Mouse (Mus musculus) left cerebral cortex, postnatal 14 days (tissue): ENCODE measurements around the gene Magi1. TPM values are rescaled to one million over a fixed set of nuclear protein-coding genes. Genes with fewer than 3 reads are reported as not detected.

ENCODE experiments used
- DNase-seq, 2 experiments: peaks; one replicate each; pipeline ENCODE4 v3.0.0; 2021 to 2022; ENCODE audit warnings: low spot score in 2 of 2, mixed read lengths in 1 of 2
- intact Hi-C: fragments of 180-260 bp; cut with DNase I; formaldehyde crosslinking; loops from one replicate; pipeline ENCODE4 v1.15.1; 2025
- total RNA-seq, 2 experiments: library from RNA; stranded (reverse); gene quantifications; 2 replicates each; pipeline ENCODE4 v1.2.3; 2021

Gene Magi1
- total RNA-seq, 2 experiments from 2014 or later, result 80.0 to 80.2 TPM

DNA sequence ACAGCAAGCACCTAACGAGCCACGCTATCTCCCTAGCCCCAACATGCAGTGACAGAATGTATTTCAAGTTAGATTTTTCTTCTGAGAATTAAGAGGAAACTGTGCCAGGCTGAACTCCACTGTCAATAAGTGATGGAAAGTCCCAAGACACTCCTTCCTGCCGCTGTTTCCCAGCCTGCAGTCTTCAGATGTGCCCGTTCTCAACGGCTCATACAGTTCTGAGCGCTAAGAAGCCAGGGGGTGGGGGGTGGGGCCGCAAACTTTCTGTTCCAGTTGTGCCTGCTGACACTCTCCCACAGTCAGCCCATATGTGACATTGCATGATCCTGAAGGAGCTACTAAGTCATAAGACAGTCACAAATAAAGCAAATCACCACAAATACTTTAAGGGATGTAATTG is 61.5 kb downstream of the Magi1 start:
- no peak for DNase-seq
- intact Hi-C loops, result no loop called here

DNA sequence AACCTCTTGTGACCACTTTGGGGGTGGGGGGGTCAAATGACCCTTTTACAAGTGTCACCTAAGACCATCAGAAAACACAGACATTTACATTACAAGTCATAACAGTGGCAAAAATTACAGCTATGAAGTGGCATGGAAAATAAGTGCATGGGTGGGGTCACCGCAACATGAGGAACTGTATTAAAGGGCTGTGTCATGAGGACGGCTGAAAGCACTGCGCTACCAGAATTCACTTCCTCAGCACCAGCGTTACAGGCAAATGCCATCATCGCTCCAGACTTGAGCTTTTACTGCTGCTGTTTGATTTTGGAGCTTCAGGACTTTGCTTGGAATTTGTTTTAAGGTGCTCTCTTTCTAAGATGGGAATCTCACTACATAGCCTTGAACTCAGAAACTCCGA is 62.0 kb downstream of the Magi1 start:
- intact Hi-C loops, result no loop called here
- no peak for DNase-seq

DNA sequence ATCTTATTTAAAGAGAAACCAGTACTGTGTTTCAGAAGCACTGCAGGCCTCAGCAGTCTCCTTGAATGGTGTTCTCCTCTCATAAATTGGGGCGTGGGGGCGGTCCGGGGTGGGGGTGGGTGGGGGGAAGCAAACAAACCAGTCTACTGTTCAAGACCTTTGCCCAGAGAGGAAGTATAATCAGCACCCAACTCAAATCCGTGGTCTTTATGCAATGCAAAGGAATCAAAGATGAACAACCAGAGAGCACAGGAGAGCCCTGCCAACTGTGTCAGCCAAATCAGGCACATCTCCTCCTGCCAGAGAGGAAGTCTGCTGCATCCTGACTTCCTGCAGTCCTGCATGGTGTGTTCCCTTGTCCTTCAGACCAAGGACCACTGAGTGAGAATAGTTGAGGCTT is 65.6 kb downstream of the Magi1 start:
- intact Hi-C loops, result no loop called here
- DNase-seq, result no peak

DNA sequence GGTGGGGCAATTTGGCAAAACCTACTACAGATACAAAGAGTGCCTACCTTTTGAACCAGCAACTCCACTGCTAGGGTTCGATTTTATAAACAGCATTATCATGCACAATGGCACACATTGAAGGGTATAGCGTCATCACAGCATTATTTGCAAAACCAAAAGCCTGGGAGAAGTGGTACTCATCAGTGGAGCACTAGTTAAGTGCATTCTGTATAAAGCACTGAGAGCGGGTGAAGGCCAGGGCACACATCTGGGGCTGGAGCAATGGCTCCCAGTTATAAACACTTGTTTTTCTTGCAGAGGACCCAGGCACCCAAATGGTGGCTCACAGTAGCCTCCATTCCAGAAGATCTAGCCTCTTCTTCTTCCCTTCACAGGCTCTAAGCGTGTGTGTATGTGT is 67.9 kb downstream of the Magi1 start:
- DNase-seq, result no peak
- intact Hi-C loops, result no loop called here

DNA sequence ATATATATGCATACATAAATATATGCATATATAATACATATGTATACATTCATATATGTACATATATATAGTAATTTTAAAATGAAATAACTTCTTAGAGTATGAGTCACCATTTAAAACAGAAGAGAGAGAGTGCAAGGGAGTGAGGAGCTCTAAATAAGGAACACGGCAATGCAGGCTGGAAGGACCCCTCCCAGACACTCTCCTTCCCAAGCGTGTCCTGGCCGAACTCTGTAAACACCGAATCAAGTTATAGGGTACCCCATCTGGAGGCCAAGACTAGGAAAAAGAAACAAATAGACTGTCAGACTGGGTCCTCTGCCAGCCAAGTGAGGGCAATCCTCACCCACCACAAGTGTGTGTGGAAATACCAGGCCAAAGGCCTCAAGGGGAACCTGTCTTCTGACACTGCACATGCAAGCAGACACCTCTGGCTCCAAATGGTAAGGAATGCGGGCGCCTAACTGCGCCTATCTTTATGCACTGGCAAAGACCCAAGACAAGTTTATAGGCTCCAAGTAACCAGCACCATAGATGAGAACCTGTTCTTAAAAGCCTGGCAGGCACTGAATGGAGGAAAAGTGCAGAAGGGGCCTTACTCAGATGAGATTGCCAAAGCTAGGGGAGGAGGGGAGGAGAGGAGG is 68.7 kb downstream of the Magi1 start:
- intact Hi-C loops, result no loop called here
- DNase-seq, result no peak

DNA sequence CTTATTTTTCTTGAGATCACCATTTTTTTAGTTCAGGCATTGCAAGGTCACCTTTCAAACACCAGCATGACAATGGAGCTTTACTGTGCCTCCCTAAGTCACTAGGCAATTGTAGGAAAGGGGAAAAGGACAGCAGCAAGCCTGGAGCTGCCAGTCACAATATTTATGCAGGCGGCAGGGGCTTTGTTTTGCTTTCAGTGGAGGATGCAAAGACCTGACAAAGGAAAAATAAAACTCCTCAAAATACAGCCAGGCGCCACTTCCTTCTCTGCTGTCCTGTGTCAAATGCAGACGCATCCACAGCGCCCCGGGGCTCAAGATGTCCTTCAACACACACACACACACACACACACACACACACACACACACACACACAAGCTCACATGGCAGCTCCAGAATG is 77.8 kb downstream of the Magi1 start:
- intact Hi-C loops, result no loop called here
- no peak for DNase-seq

DNA sequence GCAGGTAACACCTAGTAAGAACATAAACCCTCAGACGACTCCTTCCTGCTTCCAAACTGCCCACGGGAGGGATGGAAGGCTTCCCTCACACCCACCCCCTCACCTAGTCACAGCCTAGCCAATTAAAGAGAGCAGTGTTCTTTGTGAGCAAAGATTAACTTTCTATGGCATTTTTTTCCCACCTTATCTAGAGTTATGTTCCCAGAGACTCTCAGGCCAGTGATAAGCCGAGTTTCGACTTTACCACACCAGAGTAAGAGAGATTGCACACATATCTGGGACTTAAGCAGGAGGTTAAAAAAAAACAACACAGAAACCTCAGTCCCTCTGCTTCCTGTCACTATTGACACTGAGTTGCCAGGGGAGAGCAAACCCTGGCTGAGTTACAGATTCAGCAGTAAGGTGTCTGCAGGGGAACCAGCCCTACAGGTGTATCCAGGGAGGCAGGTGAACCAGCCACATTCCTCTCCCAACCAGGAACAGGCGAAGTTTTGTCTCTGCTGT is 80.0 kb downstream of the Magi1 start:
- intact Hi-C loops, result no loop called here
- no peak for DNase-seq

DNA sequence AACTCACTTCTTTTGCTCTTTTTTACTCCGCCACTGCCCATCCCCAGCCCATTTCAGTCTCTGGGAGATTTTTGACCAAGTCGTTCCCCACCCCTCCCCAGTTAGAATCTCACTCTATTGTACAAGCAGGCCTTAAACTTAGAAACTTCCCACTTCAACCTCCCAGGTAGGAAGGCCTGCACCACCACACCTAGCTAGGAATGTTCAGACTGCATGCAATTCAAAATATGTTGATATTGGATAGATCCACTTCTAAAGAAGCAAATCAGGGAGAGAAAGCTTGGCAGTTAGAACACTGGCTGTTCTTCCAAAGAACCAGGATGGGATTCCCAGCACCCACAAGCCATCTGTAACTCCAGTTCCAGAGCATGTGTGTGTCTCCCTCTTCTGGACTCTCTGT is 81.8 kb downstream of the Magi1 start:
- DNase-seq, result no peak
- intact Hi-C loops, result no loop called here

DNA sequence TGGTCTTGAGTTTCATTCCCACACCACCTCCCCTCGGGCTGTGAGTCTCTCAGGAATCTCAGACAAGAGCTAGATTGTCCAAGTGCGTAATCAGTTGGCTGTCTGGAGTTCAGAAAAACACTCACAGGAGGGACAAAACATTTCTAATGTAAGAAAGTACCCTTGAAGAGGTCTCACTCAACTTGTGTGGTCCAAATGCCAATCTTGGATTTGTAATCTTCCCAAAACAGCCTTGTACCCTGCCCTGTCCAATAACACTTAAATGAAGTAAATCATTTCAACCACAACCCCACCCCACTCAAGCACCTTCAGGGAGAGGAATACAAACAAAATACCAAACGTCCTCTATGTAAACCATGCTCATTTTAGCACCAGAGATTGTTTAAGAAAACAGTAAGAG is 82.8 kb downstream of the Magi1 start:
- no peak for DNase-seq
- intact Hi-C loops, result no loop called here

DNA sequence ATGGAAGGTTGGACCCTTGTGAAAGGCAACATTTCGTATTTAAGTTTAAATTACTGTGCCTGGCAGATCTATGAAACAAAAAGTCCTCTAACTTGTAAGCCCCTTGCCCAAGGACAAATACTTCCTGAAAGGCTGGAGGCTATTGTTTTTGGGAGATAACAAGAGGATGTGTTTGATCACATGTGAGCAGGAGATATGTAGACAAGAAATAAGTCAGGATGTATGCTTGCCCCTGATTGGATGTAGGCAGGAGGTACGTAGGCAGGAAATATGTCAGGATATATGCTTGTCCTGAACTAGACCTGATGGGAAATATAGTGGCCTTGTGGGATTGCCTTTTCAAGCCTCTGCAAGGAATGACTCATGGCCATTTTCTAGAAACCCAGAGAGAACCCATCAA is 84.0 kb downstream of the Magi1 start:
- intact Hi-C loops, result no loop called here
- no peak for DNase-seq

DNA sequence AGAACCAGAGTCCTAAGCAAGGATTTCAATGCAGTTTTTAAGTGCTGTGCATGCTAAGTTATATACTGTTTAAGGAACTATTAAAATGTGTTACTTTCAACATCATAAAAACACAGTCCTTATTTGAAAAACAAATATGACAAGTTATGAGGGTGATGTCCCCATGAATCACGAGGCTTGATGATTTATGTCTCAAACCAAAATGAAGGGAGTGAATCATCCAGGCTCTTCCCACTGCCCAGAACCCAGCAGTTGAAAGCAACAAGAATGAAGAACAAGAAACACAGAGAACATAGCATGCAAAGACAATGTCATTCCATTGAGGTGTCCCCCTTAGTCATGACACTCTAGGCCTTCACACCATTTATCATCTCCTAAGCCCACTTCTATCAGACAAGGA is 85.9 kb downstream of the Magi1 start:
- DNase-seq, result no peak
- intact Hi-C loops, result no loop called here

DNA sequence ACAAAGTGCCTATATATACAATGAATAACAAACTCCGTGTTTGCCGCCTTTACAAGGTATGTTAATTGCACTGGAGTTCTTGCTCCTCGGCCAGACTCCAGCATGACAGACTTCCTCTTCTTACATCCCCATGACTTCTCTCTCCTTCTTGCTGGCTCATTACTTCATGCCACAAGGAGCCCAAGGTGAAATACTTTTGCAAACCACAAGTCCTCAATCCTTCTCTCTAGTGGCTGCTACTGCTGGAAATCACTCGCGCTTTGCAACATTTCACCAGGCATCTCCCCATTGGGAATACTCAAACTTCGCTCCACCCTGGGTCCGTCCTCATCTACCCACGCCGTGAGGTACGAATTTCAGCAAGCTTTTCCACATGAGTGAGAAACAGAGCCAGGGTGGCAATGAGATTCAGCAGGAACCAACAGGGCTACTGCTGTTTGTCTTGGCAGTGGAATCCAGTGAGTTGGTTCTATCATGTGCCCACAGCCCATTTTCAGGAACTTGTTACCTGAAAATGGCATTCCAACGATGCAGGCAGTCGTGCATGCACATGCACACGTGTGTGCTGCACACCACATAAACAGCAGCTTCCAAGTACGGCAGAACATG is 88.3 kb downstream of the Magi1 start:
- intact Hi-C loops, result no loop called here
- DNase-seq, result no peak

DNA sequence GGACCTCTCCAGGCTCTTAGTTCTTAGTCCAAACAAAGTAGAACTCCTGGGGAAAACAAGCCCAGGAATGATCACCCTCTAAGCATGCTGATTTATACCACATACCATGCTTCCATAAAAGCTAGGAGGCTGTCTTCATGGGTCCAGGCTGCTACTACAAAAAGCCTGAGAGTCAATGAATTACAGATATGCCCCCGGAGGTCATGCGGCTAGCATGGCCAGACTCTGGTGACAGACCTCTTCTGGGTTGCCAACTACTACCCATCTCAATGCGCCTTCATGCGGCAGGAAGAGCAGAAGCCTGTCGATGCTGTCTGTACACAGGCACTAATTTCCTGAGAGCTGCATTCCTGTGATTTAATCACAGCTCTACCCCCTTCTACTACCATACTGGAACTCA is 92.9 kb downstream of the Magi1 start:
- intact Hi-C loops, result no loop called here
- no peak for DNase-seq

DNA sequence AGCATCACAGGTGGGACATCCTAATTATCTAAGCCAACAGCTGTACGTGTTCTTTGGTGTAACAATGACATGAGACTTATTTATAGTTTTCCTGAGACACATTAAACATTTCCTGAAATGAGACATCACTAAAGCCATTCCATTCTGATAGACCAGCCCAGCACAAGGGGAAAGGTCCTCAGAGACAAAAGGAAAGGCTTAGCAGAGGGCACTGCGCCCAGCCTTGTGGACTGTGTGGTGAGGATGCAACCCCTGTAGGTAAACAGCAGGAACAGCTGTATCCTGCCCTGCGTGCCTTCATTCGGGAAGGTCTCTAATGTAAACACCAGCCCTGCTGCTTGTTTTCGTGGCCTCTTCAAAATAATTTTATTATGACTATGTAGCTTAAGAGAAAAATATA is 94.3 kb downstream of the Magi1 start:
- no peak for DNase-seq
- intact Hi-C loops, result no loop called here

DNA sequence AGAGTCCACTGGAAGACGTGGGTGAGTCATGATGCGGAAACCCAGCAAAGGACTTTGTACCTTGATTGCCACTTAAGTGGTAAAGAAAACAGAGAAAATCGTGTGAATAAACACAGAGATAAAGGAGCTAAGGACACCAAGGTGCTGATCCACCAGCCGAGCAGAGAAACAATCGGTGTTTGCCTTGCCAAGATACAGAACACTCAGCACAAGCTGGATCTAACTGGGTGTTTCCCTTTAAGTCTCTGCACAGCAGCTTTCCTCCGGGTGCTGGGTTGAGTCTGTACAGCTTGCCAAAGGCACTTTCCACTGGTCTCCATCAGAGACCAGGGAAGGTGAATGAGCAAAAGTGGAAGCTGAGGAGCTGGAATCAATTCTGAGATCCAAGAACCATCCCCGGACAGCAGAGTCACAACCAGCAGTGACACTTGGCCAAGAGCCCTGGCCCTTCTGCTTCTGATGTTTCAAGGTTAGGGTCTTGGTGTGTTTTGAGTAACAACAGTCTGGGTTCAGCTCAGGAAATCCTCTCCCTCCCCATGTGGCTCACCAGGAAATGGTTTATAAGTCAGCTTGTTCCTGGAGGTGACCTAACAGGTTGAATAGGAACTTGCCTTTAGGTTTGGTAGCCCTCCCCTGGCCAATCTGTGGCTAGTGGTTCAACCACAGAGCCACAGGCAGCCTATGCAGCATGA is 96.9 kb downstream of the Magi1 start:
- no peak for DNase-seq
- intact Hi-C loops, result no loop called here

DNA sequence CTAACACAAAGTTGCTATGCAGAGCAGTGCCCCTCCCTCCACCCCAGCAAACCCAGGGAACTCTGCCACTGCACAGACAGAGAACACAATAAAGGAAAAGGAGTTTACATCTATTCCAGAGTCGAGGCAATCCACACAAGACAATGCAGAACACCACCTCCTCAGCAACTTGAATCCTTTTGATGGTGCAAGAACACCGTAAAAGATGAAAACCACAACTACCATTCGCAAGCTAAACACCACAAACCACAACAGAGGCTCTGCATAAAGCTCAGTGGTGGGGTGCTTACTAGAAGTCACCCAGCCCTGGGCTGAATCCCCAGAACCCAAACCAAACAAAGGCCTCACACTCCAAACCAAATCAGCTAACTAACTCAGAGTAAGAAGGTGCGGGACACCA is 99.4 kb downstream of the Magi1 start:
- intact Hi-C loops, result no loop called here

DNA sequence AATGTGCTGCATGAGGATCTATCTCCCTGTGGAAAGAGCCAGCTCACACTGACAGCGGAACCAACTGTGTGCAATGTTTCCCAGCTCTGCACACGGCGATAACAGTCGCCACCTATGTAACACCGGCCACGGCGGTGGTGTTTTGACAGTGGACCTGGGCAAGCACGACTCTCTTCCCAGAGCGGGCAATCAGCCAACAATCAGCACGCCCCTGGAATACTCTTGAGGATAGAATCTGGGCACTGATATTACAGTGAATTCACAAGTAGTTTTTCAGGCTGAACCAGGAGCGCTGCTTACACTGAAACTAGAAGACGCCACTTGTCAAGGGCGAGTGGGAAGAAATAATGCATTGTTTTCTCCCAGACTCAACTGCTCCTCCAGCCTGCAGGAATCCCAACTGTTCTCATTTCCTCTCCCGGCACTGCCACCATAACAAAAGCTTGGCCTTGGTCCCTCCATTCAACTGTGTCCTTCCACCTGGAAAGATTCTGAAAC is 100.3 kb downstream of the Magi1 start:
- no peak for DNase-seq
- intact Hi-C loops, result no loop called here

More for the DNA sequence above, 99.4 kb downstream of the Magi1 start:
- DNase-seq, result no peak

DNA sequence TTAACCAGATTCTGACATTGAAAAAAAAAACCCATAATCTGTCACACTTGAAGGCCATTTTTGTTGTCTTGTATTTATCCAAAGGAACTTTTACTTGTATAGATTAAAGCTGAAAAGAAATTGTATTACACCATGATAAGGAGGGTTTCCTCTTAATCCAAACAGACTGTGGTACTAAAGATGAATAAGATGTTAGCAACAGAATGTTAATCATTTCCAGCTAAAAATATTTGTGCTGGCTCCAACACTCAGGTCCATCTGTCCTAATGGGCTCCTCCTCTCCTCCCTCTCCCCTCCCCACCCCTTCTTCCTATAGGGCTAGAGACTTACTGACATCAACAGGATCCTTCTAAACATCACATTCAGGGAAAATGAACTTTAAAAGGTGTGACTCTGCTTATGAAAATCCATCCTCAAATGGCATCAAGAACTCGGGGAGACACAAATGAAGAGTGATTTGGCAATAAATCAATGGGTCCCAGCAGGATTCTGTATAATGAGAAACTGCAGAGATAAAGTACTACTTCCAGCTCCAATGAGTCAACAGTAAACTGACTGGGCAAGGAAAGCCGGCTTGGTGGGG is 102.0 kb downstream of the Magi1 start:
- no peak for DNase-seq
- intact Hi-C loops, result no loop called here

DNA sequence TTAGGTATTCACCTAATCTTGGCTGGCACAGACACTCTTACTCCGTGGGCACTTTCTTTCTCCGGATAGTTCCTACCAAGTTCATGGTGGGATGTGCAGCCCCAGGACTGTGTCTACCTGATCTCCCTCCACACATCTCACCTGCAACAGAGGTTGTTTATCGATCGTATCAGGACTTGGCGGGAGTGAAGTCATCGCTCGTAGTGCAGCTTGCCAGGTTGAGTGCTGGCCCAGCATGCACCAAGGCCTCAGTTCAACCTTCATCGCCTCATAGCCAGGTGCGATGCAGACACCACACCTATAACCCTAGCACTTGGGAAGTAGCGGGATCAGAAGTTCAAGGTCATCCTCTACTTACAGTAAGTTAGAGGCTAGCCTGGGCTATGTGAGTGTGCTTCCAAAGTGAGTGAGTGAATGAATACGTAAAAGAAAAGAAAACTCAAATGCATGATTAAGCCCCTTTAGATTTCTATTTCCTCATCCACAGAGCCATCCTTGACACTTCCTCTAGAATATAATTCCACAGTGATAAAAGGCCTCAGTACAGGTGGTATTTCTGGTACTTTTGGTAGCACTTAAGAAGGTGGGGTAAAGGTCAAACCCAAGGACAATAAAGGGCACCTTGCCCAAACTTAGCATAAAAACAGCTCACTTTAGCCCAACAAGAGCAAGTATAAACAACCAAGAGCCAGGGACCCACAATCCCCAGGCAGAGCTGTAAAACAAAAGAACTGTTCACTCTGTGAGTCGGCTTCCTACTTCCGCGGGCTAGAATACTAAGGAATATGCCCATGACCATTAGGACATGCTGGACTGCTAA is 103.2 kb downstream of the Magi1 start:
- no peak for DNase-seq
- intact Hi-C loops, result no loop called here

DNA sequence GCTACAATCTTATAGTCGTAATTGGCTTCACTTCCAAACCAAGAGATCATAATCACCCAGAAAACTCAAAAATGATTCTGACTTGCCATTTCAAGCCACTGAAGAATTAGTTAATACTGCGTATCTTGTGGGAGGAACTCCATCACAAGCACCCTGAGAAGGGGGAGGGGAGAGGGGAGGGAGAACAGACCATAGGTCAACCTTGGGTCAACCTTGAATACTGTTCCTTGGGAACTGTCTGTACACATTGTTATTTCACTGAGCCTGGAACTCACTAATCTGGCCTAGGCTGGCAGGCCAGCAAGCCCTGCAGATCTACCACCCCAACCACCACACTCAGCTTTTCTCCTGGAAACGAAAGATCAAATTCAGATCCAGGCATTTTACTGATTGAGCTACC is 106.2 kb downstream of the Magi1 start:
- intact Hi-C loops, result no loop called here
- no peak for DNase-seq
